Mouse (Mus musculus) spleen, embryonic (tissue): ENCODE results near the gene Adk.
"Not testable (repeated sequence)": the region's sequence is repeated elsewhere in the genome, so short reads cannot be mapped to it uniquely, and the experiment has no call there.

Experiments
- CTCF ChIA-PET: fragments of 350-600 bp; sonication (Branson Sonifier 250); formaldehyde crosslinking; loops from one replicate; lab custom pipeline; 2022; lab: Charles Lee

Adk gene

DNA sequence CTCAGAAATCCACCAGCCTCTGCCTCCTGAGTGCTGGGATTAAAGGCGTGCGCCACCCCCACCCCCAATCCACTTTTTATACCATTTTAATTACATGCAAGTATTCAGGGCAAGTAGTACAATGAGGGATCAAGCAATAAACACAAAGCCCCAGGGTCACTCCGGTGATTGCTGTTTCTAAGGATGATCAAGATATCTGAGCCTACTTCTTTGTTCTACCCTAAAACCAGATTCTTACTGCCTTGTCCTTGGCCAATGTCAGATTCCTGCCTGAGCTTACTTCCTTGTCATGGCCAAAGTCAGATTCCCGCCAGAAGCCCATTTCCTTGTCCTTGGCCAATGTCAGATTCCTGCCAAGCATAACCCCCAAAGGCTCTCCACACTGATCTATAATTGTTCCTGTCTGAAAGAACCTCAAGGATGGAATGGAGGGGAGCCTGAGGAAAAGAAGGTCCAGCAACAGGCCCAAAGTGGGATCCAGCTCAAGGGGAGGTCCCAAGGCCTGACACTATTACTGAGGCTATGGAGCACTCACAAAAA is 422.3 kb downstream of the Adk start:
- CTCF ChIA-PET = not testable (repeated sequence)

DNA sequence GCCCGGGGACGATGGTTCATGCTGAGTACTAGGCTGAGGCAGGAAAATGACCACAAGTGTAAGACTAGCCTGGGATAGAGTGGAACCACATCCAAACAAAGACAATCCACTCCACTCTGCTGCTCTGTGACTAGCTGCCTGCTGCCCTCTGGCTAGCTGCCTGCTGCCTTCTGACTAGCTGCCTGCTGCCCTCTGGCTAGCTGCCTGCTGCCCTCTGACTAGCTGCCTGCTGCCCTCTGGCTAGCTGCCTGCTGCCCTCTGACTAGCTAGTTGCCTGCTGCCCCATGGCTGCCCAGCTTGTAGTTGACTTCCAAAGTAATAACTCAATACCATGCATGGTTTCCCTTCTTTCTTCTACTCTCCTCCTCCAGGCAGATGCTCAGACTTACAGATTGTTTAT is 424.8 kb downstream of the Adk start:
- CTCF ChIA-PET = interaction anchor here (0.7 kb wide), 1 partner anchor 80 kb away, joined by 21 read pairs; no protein-coding TSS in a partner anchor

- CTCF ChIA-PET = no interaction called here
Observed at GRCm38 (mm10) chr14:21479566-21479965, 427.2 kb downstream of the Adk start.

DNA sequence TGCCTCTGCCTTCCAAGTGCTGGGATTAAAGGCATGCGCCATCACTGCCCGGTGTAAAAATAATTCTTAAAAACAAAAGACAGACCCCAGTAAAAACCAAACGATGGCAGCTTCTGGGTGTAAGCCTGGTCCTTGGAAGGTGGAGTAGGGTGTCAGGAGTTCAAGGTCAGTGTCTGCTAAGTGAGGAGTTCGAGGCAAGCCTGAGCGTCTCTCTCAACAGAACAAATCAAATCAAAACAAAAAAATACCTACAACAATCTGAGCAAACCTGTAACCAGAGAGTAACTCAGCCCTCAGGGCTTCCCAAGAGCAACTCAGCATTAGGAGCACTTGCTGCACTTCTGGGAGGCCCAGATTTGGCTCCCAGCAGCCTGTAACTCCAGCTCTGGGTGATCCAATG is 427.8 kb downstream of the Adk start:
- CTCF ChIA-PET = no interaction called here

DNA sequence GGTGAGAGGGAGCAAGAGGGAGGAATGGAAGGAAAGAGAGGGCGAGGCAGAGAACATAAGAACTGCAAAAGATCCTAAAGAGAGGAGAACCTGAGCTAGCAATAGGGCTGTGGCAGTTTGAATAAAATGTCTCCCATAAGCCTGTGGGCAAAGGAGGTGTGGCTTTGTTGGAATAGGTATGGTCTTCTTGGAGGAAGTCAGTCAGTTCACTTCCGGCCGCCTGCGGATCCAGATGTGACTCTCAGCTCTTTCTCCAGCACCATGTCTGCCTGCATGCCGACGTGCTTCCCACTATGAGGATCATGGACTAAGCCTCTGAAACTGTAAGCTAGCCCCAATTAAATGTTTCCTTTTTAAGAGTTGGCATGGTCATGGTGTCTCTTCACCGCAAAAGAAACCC is 428.9 kb downstream of the Adk start, which contains the start of gene Kat6b:
Gene Kat6b, plus strand, starts transcription at position 204 of the 400 bp plus-strand sequence.
- CTCF ChIA-PET = no interaction called here

GRCm38 (mm10) chr14:21484199-21484598 is 431.8 kb downstream of the Adk start:
- CTCF ChIA-PET = no interaction called here

DNA sequence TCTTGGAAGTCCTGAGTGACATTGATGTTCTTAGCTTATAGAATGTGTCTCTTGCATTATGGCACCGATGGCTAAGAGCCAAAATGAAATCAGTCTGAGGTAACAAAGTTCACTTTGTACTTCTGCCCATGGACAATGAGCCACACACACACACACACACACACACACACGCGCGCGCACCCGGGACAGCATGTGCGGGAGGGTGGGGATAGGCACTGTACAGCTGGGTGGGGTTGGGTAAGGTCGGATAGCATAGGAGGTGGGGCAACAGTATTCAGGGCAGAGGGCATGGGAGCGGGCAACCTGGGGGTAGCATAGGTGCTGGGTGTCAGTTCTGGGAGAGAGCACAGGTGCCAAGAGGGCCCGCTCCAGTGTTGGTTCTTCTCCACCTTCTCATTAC is 432.3 kb downstream of the Adk start:
- CTCF ChIA-PET = interaction anchor here (0.7 kb wide), 1 partner anchor 394 kb away, joined by 3 read pairs; no protein-coding TSS in a partner anchor

DNA sequence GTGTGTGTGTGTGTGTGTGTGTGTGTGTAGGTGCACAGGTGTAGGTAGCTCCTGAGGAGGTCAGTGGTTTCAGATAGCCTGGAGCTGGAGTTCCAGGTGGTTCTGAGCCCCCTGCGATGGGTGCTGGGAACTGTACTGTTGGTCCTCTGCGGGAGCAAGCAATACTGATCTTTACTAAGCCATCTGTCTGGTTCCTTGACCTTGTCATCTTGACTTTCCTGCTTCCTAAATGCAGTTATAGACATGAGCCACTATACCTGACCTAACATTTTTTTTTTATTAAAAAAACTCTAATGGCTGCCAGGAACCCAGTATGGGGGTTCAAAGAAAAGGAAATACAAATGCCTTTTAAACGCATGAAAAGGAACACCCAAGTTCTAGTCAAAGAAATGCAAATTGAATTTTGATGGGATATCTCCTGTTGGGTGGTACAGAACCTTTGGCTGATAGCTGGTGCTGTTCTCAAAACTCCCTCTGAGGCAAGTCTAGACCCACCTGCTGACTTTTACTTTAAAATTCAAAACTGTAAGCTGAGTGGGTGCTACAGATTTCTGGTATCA is 433.7 kb downstream of the Adk start:
- CTCF ChIA-PET = interaction anchor here (0.6 kb wide), 1 partner anchor 1664 kb away, joined by 7 read pairs; no protein-coding TSS in a partner anchor

DNA sequence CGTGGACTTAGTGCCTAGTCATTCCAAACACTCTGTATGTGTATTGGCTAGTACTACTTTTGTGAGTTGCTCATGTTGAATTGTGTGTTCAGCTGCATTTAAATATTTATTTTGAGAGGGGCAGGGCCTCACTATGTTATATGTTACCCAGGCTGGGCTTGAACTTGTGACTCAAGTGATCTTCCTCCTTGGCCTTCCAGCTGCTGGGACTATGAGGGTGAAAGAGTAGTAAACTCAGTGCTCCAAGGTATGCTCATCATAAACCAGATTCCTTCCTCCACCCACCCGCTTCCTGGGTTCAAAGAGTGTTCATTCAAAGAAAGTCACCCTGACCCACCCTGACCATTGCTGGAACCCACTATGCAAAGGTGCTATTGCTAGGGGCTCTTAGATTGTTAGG is 434.8 kb downstream of the Adk start:
- CTCF ChIA-PET = not testable (repeated sequence)

GRCm38 (mm10) chr14:21488426-21489115 is 436.2 kb downstream of the Adk start:
- CTCF ChIA-PET = not testable (repeated sequence)

- CTCF ChIA-PET = no interaction called here
Observed at GRCm38 (mm10) chr14:21489116-21489485, 436.7 kb downstream of the Adk start.

- CTCF ChIA-PET = no interaction called here
Observed at GRCm38 (mm10) chr14:21490141-21490540, 437.8 kb downstream of the Adk start.
